Mouse (Mus musculus) monocyte, adult 59 days (primary cell): ENCODE measurements around the gene Rap1gds1. TPM values are rescaled to one million over a fixed set of nuclear protein-coding genes. Genes with fewer than 3 reads are reported as not detected.

ENCODE experiments used
- total RNA-seq, 2 experiments: library from RNA; stranded (reverse); gene quantifications; one replicate each; pipeline ENCODE4 v1.2.4; 2023

Gene Rap1gds1
- total RNA-seq: 10 to 100 TPM; 74.9 to 76.0 TPM

GRCm38 (mm10) chr3:139074484-139075211, at the start of gene Rap1gds1:
TSS of gene Rap1gds1 (minus strand) at chr3:139075201.

Other genes with a start within 250 kb of the Rap1gds1 start
- not detected for gene Stpg2, start 130.5 kb upstream of the Rap1gds1 start, total RNA-seq